Mouse (Mus musculus): ENCODE measurements around the gene Zc3h12a.

The Zc3h12a gene

GRCm38 (mm10) chr4:125127305-125128084 is at the start of gene Zc3h12a:
Gene Zc3h12a (minus strand): TSS chr4:125127840.
- DNase-seq, result peak; percentile 97

GRCm38 (mm10) chr4:125176639-125177165 is 49.1 kb upstream of the Zc3h12a start:
- peak in 1 of 2 experiments; percentile 5 for DNase-seq

GRCm38 (mm10) chr4:125176190-125176589 is 48.5 kb upstream of the Zc3h12a start:
- DNase-seq, result no peak

- no peak for DNase-seq
Measured at GRCm38 (mm10) chr4:125175591-125175990, 48.0 kb upstream of the Zc3h12a start.

- no peak for DNase-seq
Measured at GRCm38 (mm10) chr4:125174516-125175185, 47.0 kb upstream of the Zc3h12a start.

- DNase-seq, result no peak
Measured at GRCm38 (mm10) chr4:125173150-125173549, 45.5 kb upstream of the Zc3h12a start.

- no peak for DNase-seq
Measured at GRCm38 (mm10) chr4:125172736-125173135, 45.1 kb upstream of the Zc3h12a start.

GRCm38 (mm10) chr4:125167723-125168122 is 40.1 kb upstream of the Zc3h12a start:
- DNase-seq, result no peak

GRCm38 (mm10) chr4:125164861-125165260 is 37.2 kb upstream of the Zc3h12a start:
- no peak for DNase-seq

- DNase-seq, result no peak
Measured at GRCm38 (mm10) chr4:125162701-125163100, 35.1 kb upstream of the Zc3h12a start.

GRCm38 (mm10) chr4:125161392-125161791 is 33.8 kb upstream of the Zc3h12a start:
- no peak for DNase-seq

- no peak for DNase-seq
Measured at GRCm38 (mm10) chr4:125160951-125161331, 33.3 kb upstream of the Zc3h12a start.

- peak; percentile 88 to 90 for DNase-seq
Measured at GRCm38 (mm10) chr4:125160320-125160950, 32.8 kb upstream of the Zc3h12a start.

GRCm38 (mm10) chr4:125158581-125159317 is 31.1 kb upstream of the Zc3h12a start:
- DNase-seq, result no peak

GRCm38 (mm10) chr4:125158081-125158480 is 30.4 kb upstream of the Zc3h12a start:
- DNase-seq, result no peak

GRCm38 (mm10) chr4:125157322-125157721 is 29.7 kb upstream of the Zc3h12a start:
- DNase-seq, result no peak

- no peak for DNase-seq
Measured at GRCm38 (mm10) chr4:125155646-125156045, 28.0 kb upstream of the Zc3h12a start.

- no peak for DNase-seq
Measured at GRCm38 (mm10) chr4:125153659-125154241, 26.1 kb upstream of the Zc3h12a start.

GRCm38 (mm10) chr4:125152469-125152868 is 24.8 kb upstream of the Zc3h12a start:
- no peak for DNase-seq

GRCm38 (mm10) chr4:125149460-125149859 is 21.8 kb upstream of the Zc3h12a start:
- DNase-seq, result no peak

GRCm38 (mm10) chr4:125147970-125148369 is 20.3 kb upstream of the Zc3h12a start:
- no peak for DNase-seq

GRCm38 (mm10) chr4:125145213-125145612 is 17.6 kb upstream of the Zc3h12a start:
- DNase-seq, result peak in 1 of 2 experiments; percentile 9
